Mouse (Mus musculus): Measurements from ENCODE around the gene Panx1. TPM values are rescaled to one million over a fixed set of nuclear protein-coding genes. Genes with fewer than 3 reads are reported as not detected.

Panx1 gene
- polyA plus RNA-seq, 1 experiment from 2014 or later: 99.5 TPM

DNA sequence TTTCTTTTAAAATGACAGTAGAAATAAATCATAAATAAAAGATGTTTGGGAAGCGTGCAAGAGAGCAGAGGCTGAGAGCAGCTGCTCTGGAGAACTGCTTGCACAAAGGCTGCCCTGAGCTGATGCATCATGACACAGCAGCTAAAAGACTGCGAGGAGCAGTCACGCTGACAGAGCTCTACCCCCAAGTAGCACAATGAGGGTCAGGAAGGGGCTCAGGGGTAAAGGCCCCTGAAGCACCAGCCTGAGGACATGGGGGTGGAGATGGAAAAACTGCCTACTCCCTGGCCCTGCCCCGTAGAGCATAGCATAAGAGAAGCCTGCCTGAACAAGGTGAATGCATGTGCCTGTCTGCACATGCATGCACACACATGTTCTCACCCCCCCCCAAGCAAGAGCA lies 8.5 kb downstream of the Panx1 start:
- H3K27ac ChIP-seq: peak overlapping the region; percentile 72
- DNase-seq (ENCODE audit: low spot score): peak; percentile 46

DNA sequence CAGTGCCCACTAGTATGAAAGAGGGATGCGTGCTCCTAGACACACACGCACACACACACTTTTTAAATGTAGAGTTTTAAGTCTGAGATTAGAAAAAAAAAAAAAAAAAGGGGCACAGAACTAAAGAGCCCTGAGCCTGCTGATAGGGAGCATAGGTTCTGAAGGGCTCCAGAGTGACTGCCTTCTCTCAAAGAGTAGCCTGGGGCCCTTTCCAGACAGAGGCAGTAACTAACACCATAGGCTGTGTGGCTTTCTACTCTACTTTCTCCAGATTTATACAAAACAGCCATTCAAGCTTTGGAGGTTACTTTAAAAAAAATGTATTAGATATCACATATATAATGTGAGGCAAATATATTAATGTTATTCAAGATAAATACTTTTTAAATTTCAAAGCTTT lies 8.9 kb downstream of the Panx1 start:
- 0 out of 2 replicates have a peak, but pooled peaks cover 5% of the 10 kb centered on the region for H3K9me3 ChIP-seq
- no peak for DNase-seq (ENCODE audit: low spot score)
- no peak overlapping the region for H3K4me3 ChIP-seq
- no peaks in the 10 kb centered on the region for H3K27me3 ChIP-seq (ENCODE audit: insufficient read depth, poor library complexity, severe bottlenecking)
- H3K36me3 ChIP-seq: peaks cover 41% of the 10 kb centered on the region
- H3K4me1 ChIP-seq (replicated peaks): peaks cover 20% of the 10 kb centered on the region
- 99% methylated on average over 2 of the region's 2 CpGs for WGBS
- no peak overlapping the region for H3K27ac ChIP-seq

More for the DNA sequence above, 8.5 kb downstream of the Panx1 start:
- Histone ChIP-seq H3K4me3 (no peak overlapping the region), H3K9me3 (0 out of 2 replicates have a peak, but pooled peaks cover 5% of the 10 kb centered on the region), H3K36me3 (peaks cover 40% of the 10 kb centered on the region), H3K27me3 (ENCODE audit: insufficient read depth, poor library complexity, severe bottlenecking) (no peaks in the 10 kb centered on the region), H3K4me1 (replicated peaks) (peaks cover 20% of the 10 kb centered on the region)
- WGBS: 36% methylated on average over 4 of the region's 4 CpGs

DNA sequence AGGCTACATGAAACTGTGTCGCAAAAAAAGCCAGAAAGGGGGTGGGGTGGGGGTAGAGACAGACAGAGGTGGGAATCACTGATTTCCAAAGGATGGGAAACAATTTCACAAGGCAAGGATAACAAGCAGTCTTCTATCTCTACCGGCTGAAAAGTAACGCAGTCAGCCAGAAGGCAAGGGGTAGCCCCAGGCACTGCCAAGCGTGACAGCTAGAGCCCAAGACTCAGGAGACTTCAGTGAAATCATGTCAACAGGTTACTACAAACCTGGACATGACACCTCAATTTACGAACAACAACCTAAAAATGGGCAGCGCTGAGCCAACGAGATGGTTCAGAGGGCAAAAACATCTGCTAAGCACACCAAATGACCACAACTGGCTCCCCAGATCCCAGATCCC lies 9.3 kb downstream of the Panx1 start:
- H3K27ac ChIP-seq: no peak overlapping the region
- H3K27me3 ChIP-seq (ENCODE audit: insufficient read depth, poor library complexity, severe bottlenecking): no peaks in the 10 kb centered on the region
- DNase-seq (ENCODE audit: low spot score): no peak
- 0 out of 2 replicates have a peak, but pooled peaks cover 5% of the 10 kb centered on the region for H3K9me3 ChIP-seq
- H3K36me3 ChIP-seq: peaks cover 39% of the 10 kb centered on the region
- no peak overlapping the region for H3K4me3 ChIP-seq
- peaks cover 20% of the 10 kb centered on the region for H3K4me1 ChIP-seq (replicated peaks)
- 92% methylated on average over 7 of the region's 7 CpGs for WGBS

DNA sequence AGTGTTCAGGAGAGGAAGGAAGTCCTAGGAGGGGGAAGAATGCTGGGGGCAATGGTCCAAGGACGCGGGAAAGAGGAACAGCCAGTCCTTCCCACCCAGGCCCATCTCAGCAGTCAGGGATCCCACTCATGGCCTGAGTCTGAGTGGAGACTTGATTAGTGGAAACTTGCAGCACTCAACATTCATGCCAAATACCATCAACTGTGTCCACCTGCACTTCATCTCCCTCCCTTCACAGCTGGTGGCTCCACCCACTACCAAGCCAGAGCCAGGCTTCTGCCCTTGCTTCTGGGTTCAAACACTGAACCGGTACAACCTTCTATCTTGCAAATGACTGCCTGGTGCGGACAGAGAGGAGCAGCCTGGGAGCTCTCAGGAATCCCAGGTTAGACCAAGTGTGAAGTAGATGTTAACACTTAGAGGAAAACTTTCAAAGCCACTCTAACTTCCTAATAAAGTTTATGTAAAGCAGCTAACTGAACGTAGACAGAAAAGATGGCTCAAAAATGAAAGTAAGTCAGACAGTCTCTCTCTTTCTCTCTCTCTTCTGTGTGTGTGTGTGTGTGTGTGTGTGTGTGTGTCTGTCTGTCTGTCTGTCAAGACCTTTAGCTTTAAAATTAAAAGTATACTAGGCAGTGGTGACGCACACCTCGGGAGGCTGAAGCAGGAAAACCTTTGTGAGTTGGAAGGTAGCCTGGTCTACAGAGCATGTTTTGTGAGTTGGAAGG lies 10.6 kb downstream of the Panx1 start:
- Histone ChIP-seq H3K4me1 (replicated peaks) (peaks cover 20% of the 10 kb centered on the region), H3K4me3 (no peak overlapping the region)

DNA sequence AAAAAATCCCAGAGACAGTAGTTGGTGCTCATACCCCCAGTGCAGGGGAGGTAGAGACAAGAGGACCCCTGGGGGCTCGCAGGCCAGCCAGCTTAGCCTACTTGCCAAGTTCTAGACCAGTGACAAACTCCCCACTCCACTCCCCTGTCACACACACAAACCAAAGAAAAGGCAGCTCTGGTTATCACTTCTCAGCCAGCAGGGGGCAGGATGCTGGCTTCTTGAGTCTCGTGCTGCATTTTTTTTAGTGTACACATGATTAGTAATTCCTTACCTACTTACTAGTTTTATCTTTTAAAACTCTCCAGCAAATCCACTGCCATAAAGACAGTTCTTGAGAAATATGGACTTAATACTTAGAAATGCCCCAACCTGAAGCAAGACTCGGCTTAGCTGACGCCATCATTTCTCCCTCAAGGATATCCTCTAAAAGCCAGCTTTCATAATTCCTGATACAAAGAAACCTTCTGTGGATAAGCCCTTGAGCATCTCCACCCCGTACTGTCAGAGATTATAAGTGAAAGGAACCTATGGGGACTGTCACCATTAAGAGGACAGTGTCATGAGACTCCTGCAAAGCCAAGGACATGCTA lies 11.6 kb downstream of the Panx1 start:
- DNase-seq (ENCODE audit: low spot score): no peak
- WGBS: 72% methylated on average over 5 of the region's 5 CpGs
- Histone ChIP-seq H3K4me3 (no peak overlapping the region), H3K36me3 (peaks cover 28% of the 10 kb centered on the region), H3K4me1 (replicated peaks) (peaks cover 20% of the 10 kb centered on the region), H3K9me3 (0 out of 2 replicates have a peak, but pooled peaks cover 5% of the 10 kb centered on the region), H3K27ac (no peak overlapping the region), H3K27me3 (ENCODE audit: insufficient read depth, poor library complexity, severe bottlenecking) (no peaks in the 10 kb centered on the region)

More for the DNA sequence above, 10.6 kb downstream of the Panx1 start:
- Histone ChIP-seq H3K27ac (no peak overlapping the region), H3K9me3 (0 out of 2 replicates have a peak, but pooled peaks cover 5% of the 10 kb centered on the region), H3K36me3 (peaks cover 33% of the 10 kb centered on the region), H3K27me3 (ENCODE audit: insufficient read depth, poor library complexity, severe bottlenecking) (no peaks in the 10 kb centered on the region)
- DNase-seq (ENCODE audit: low spot score): no peak
- WGBS: 88% methylated on average over 7 of the region's 7 CpGs

DNA sequence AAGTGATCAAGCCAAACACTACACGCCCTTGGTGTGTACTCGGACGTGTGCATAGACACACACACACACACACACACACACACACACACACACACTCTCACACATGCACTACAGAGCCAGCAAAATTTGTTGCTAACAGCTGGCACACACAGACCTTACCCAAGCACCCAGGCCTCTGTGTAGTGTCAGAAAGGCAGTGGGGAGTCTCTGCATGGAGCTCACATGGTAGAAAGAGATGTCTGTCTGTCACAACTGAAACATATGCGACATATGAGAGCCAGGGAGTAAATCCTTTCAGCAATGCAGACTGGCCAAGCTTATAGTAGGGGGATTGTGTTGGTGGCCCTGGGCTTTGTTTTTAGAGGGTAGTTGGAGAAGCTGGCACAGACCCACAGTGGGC lies 12.5 kb downstream of the Panx1 start:
- H3K4me1 ChIP-seq (replicated peaks): peaks cover 19% of the 10 kb centered on the region
- 91% methylated on average over 4 of the region's 4 CpGs for WGBS
- H3K27me3 ChIP-seq (ENCODE audit: insufficient read depth, poor library complexity, severe bottlenecking): no peaks in the 10 kb centered on the region
- H3K4me3 ChIP-seq: no peak overlapping the region
- 0 out of 2 replicates have a peak, but pooled peaks cover 2% of the 10 kb centered on the region for H3K9me3 ChIP-seq
- peaks cover 25% of the 10 kb centered on the region for H3K36me3 ChIP-seq
- DNase-seq (ENCODE audit: low spot score): no peak
- H3K27ac ChIP-seq: no peak overlapping the region

DNA sequence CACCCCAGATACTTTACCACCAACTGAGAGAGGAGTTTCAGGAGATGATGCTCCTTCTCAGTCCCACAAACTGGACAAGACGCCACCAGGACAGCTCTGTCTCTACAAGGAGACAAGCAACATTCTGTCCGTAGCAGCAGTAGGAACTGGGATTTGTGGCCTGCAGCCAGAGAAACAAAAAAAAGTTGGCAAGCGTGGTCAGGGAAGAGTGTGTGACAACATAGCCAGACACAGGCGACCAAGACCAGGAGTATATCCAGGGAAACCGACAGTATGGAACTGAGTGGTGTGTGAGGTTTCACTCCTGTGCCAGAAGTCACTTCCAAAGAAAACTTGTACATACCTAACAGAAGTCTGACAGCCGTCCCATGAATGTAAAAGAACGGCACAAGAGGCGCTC lies 14.5 kb downstream of the Panx1 start:
- 89% methylated on average over 8 of the region's 8 CpGs for WGBS
- no peak overlapping the region for H3K4me3 ChIP-seq
- H3K27ac ChIP-seq: no peak overlapping the region
- no peak for DNase-seq (ENCODE audit: low spot score)
- no peaks in the 10 kb centered on the region for H3K4me1 ChIP-seq (replicated peaks)
- peaks cover 43% of the 10 kb centered on the region for H3K36me3 ChIP-seq
- no peaks in the 10 kb centered on the region for H3K27me3 ChIP-seq (ENCODE audit: insufficient read depth, poor library complexity, severe bottlenecking)
- peaks cover 6% of the 10 kb centered on the region for H3K9me3 ChIP-seq

DNA sequence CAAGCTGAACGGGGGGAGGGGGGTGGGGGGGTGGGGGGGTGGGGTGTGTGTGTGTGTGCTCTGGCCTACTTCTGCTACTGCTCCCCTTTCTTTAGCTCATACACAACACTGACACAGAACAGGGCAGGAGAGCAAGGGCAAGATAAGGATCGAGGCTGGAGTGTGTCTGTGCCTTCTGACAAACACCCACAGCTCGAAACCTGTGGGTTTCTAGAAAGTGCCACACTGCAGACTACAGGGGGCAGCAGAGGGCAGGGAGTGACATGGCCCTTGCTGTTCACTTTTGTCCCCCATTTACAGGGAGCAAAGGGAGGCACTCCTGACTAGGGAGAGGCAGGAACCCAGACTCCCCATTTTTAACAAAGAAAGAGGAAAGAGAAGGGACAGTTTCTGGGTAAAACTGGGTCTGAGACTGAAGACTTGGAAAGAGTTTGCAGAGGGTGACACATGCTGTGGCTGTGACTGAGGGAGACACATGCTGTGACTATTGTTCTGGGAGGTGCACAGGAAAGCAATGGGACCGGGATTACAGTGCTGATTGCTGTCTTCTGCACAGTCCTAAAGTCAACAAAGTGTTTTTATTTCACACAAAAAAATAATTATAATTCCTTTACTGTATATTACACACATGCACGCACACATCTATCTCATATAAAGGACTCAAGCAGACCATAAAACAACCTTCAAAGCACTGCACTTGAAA lies 16.1 kb downstream of the Panx1 start:
- WGBS: 63% methylated on average over 5 of the region's 5 CpGs
- peaks cover 6% of the 10 kb centered on the region for H3K9me3 ChIP-seq
- H3K4me1 ChIP-seq (replicated peaks): no peaks in the 10 kb centered on the region
- peaks cover 47% of the 10 kb centered on the region for H3K36me3 ChIP-seq
- no peak overlapping the region for H3K27ac ChIP-seq
- no peaks in the 10 kb centered on the region for H3K27me3 ChIP-seq (ENCODE audit: insufficient read depth, poor library complexity, severe bottlenecking)
- peak; percentile 53 for DNase-seq (ENCODE audit: low spot score)
- H3K4me3 ChIP-seq: no peak overlapping the region

DNA sequence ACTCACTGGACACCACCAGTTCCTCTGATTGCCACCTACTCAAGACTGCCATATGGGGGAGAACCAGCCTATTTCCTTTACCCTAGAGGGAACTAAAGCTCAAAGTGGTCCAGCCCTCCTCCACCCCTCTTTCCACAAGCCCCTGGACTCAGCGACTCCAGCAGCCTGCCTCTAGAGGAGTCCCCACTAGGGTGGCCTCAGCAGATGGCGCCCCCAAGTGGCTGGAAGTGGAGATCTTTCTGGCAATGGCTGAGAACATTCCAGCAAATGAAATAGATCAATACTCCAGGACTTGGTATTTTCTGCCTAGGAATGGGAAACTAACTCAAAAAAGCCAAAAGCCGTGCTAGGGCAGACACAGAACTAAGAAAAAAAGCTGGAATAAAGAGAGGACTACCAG lies 17.6 kb downstream of the Panx1 start:
- H3K4me1 ChIP-seq (replicated peaks): no peaks in the 10 kb centered on the region
- 72% methylated on average over 3 of the region's 3 CpGs for WGBS
- no peak overlapping the region for H3K4me3 ChIP-seq
- H3K9me3 ChIP-seq: peaks cover 6% of the 10 kb centered on the region
- H3K36me3 ChIP-seq: peaks cover 43% of the 10 kb centered on the region
- no peak overlapping the region for H3K27ac ChIP-seq
- no peak for DNase-seq (ENCODE audit: low spot score)
- no peaks in the 10 kb centered on the region for H3K27me3 ChIP-seq (ENCODE audit: insufficient read depth, poor library complexity, severe bottlenecking)

DNA sequence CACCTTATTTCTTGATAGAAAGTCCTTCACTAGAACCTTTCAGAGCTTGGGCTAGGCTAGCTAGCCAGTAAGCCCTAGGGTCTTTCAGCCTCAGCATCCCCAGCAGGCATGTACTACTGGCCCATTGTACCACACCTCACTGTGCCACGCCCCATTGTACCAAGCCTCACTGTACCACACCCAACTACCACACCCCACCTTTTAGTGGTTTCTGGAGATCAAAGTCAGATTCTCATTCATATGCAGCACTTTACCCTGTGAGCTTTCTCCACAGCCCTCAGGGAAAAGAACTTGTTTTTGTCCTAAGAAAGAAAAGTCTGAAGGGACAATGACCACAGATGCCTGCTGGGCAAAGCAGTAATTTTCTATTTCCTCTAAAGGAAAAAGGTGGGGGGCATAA lies 22.2 kb downstream of the Panx1 start:
- H3K27ac ChIP-seq: no peak overlapping the region
- 93% methylated on average over 1 of the region's 1 CpGs for WGBS
- peaks cover 6% of the 10 kb centered on the region for H3K9me3 ChIP-seq
- DNase-seq (ENCODE audit: low spot score): no peak
- no peaks in the 10 kb centered on the region for H3K4me1 ChIP-seq (replicated peaks)
- H3K27me3 ChIP-seq (ENCODE audit: insufficient read depth, poor library complexity, severe bottlenecking): no peaks in the 10 kb centered on the region
- peaks cover 57% of the 10 kb centered on the region for H3K36me3 ChIP-seq
- H3K4me3 ChIP-seq: no peak overlapping the region

DNA sequence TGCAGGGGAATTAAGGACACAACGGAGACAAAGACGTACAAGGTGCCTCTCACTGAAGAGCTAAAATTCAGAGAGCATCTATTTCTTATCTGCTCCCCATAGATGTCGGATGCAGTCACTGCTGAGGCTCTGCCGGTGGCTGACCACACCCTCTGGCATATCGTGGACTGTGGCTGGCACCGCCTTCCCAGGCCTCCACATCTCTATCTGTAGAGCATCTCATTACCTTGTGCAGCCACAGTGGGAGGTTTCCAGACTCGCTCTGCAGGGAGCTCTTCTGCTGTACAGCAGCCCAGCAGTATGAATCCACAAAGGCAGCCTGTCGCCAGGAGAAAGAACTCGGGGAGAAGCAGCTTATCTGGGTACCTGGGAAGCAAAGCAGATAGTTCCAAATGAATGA lies 24.1 kb downstream of the Panx1 start:
- peaks cover 56% of the 10 kb centered on the region for H3K36me3 ChIP-seq
- no peak for DNase-seq (ENCODE audit: low spot score)
- peaks cover 1% of the 10 kb centered on the region for H3K9me3 ChIP-seq
- H3K4me1 ChIP-seq (replicated peaks): no peaks in the 10 kb centered on the region
- no peak overlapping the region for H3K4me3 ChIP-seq
- H3K27ac ChIP-seq: no peak overlapping the region
- H3K27me3 ChIP-seq (ENCODE audit: insufficient read depth, poor library complexity, severe bottlenecking): no peaks in the 10 kb centered on the region
- 80% methylated on average over 9 of the region's 9 CpGs for WGBS

DNA sequence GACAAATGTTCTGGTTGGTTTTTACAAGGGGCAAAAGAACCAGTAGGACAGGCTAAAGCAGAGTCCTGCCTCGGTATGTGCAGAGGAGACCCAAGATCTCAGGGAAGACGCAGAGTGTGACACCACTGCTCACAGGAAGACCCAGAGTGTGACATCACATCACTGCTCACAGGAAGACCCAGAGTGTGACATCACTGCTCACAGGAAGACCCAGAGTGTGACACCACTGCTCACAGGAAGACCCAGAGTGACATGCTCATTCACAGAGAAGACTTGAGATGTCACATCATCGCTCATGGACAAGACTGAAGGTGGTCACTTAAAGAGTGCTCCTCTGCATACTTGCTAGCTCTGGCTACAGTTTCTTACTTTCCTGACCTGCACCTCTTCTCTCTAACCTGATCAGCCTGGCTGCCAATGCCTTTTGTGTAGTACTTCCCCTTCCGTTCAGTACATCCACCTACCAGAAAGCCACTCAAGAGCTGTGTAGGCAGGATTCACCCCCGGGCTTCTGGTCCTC lies 24.7 kb downstream of the Panx1 start:
- Histone ChIP-seq H3K4me3 (no peak overlapping the region), H3K9me3 (no peaks in the 10 kb centered on the region), H3K27ac (no peak overlapping the region), H3K36me3 (peaks cover 53% of the 10 kb centered on the region), H3K27me3 (ENCODE audit: insufficient read depth, poor library complexity, severe bottlenecking) (no peaks in the 10 kb centered on the region), H3K4me1 (replicated peaks) (no peaks in the 10 kb centered on the region)
- WGBS: 87% methylated on average over 5 of the region's 5 CpGs
- no peak for DNase-seq (ENCODE audit: low spot score)

DNA sequence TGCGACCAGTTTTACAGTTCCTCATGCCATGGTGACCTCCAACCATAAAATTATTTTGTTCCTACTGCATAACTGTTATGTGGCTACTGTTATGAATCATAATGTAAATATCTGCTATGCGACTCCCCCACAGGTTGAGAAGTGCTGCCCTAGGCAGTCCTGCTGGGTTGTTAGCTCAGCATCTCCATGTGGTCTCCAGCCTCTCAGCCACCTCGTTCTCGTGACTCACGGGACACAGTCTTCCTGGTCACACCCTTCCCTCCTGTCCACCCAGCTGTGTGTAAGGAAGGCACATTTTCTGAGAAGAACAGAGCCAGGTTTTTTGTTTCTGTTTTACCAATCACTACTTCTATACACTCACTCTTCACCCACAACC lies 26.5 kb downstream of the Panx1 start:
- no peaks in the 10 kb centered on the region for H3K9me3 ChIP-seq
- 92% methylated on average over 5 of the region's 5 CpGs for WGBS
- DNase-seq (ENCODE audit: low spot score): no peak
- peaks cover 60% of the 10 kb centered on the region for H3K36me3 ChIP-seq
- no peaks in the 10 kb centered on the region for H3K27me3 ChIP-seq (ENCODE audit: insufficient read depth, poor library complexity, severe bottlenecking)
- H3K27ac ChIP-seq: no peak overlapping the region
- no peak overlapping the region for H3K4me3 ChIP-seq
- H3K4me1 ChIP-seq (replicated peaks): no peaks in the 10 kb centered on the region

Data from hindbrain, embryonic 10.5 days (tissue).